Mouse (Mus musculus) neutrophil, adult 5-6 weeks (primary cell): ENCODE measurements at regions not wholly inside any gene's neighbourhood (a gene's known extent, or its start where the extent isn't known, plus 50 kb on each side); places are given as distances from the start of the nearest gene placed in this dataset.
A peak's percentile ranks its signal among the peaks of the same experiment; 100 is the strongest.
"Not testable (repeated sequence)": the region's sequence is repeated elsewhere in the genome, so short reads cannot be mapped to it uniquely, and the experiment has no call there.

Experiments used
- ATAC-seq: fragments of 151-379, 151-347 bp; 2 replicates; pipeline ENCODE4 v1.8.0; 2017; ENCODE audit warnings: mild to moderate bottlenecking, moderate TSS enrichment; ENCODE audit not compliant: insufficient number of reproducible peaks, poor library complexity, low FRiP score, severe bottlenecking; ENCODE audit errors: extremely low read depth

- ATAC-seq, result peak; percentile 64
These were observed 54.3 kb upstream of the Ccdc66 start for GRCm38 (mm10) chr14:27562564-27562963.

- ATAC-seq, result not testable (repeated sequence)
These were observed 53.7 kb upstream of the Ccdc66 start for GRCm38 (mm10) chr14:27561974-27562373.

GRCm38 (mm10) chr14:27560434-27560833, 52.2 kb upstream of the Ccdc66 start:
- peak; percentile 89 for ATAC-seq

GRCm38 (mm10) chr14:27558794-27559491, 50.7 kb upstream of the Ccdc66 start:
- ATAC-seq, result no peak
